Mouse (Mus musculus) cortical plate, adult 2 months (tissue): ENCODE results near the gene Etl4.

Source experiments
- CTCF ChIP-seq: fragments of 200-500 bp; IDR thresholded peaks from 2 replicates; pipeline ENCODE4 v1.5.1; 2011; ENCODE audit warnings: mild to moderate bottlenecking, control low read depth, low read length; ENCODE audit not compliant: insufficient read depth; ENCODE audit errors: extremely low read depth
- POLR2A ChIP-seq: fragments of 200-500 bp; IDR thresholded peaks from 2 replicates; pipeline ENCODE4 v1.6.1; 2011; ENCODE audit warnings: mild to moderate bottlenecking, low read length, control low read depth; ENCODE audit not compliant: insufficient read depth; ENCODE audit errors: extremely low read depth

- no peak for TF ChIP-seq POLR2A
- no peak for TF ChIP-seq CTCF
Observed at GRCm38 (mm10) chr2:20776171-20776704, 866.7 kb downstream of the Etl4 start.
